Mouse (Mus musculus) heart, embryonic 14.5 days (tissue): ENCODE data around the gene Zdhhc22. TPM values are rescaled to one million over a fixed set of nuclear protein-coding genes. Genes with fewer than 3 reads are reported as not detected.

Experiments
- ATAC-seq: fragments of 200-750 bp; cut with Nextera tagmentation; 2 replicates; pipeline ENCODE4 v1.8.0; 2017; ENCODE audit warnings: low read depth, moderate TSS enrichment; ENCODE audit not compliant: insufficient number of reproducible peaks, insufficient read depth, low FRiP score
- H3K27ac ChIP-seq, 2 experiments: fragments of 200-500 bp in 1 of 2; fragments of 300-500 bp in 1 of 2; sonication (generic) in 1 of 2; replicated peaks in 1 of 2; 2 replicates each; pipeline ENCODE4 v1.5.1; 2012 to 2014; ENCODE audit warnings: low read depth in 2 of 2, low read length in 2 of 2, control low read depth in 1 of 2, mild to moderate bottlenecking in 1 of 2, mixed read lengths in 1 of 2; ENCODE audit not compliant: control insufficient read depth in 1 of 2, insufficient read depth in 1 of 2
- H3K27me3 ChIP-seq: fragments of 300-500 bp; sonication (generic); 2 replicates; pipeline ENCODE4 v1.6.1; 2014; ENCODE audit warnings: mild to moderate bottlenecking, low read length, control low read depth; ENCODE audit not compliant: control insufficient read depth, insufficient read depth
- H3K36me3 ChIP-seq: fragments of 300-500 bp; sonication (generic); 2 replicates; pipeline ENCODE4 v1.6.1; 2014; ENCODE audit warnings: mild to moderate bottlenecking, control low read depth, low read length, mixed read lengths; ENCODE audit not compliant: control insufficient read depth, insufficient read depth
- H3K4me1 ChIP-seq, 2 experiments: fragments of 200-500 bp in 1 of 2; fragments of 300-500 bp in 1 of 2; sonication (generic) in 1 of 2; 2 replicates each; pipeline ENCODE4 v1.6.1; 2012 to 2014; ENCODE audit warnings: low read length in 2 of 2, control low read depth in 1 of 2, mixed read lengths in 1 of 2; ENCODE audit not compliant: control insufficient read depth in 2 of 2, insufficient read depth in 2 of 2
- H3K4me2 ChIP-seq: fragments of 300-500 bp; sonication (generic); 2 replicates; pipeline ENCODE4 v1.6.1; 2014; ENCODE audit warnings: mild to moderate bottlenecking, low read length
- H3K4me3 ChIP-seq, 2 experiments: fragments of 200-500 bp in 1 of 2; fragments of 300-500 bp in 1 of 2; sonication (generic) in 1 of 2; 2 replicates each; pipeline ENCODE4 v1.5.1; 2012 to 2014; ENCODE audit warnings: low read length in 2 of 2, mild to moderate bottlenecking in 2 of 2, control low read depth in 1 of 2, low read depth in 1 of 2, moderate library complexity in 1 of 2; ENCODE audit not compliant: control insufficient read depth in 1 of 2, insufficient read depth in 1 of 2
- H3K9ac ChIP-seq: fragments of 300-500 bp; sonication (generic); 2 replicates; pipeline ENCODE4 v1.6.1; 2014; ENCODE audit warnings: mild to moderate bottlenecking, low read length
- H3K9me3 ChIP-seq: fragments of 300-500 bp; sonication (generic); 2 replicates; pipeline ENCODE4 v1.6.1; 2016; ENCODE audit warnings: low read length, control low read depth; ENCODE audit not compliant: control insufficient read depth
- WGBS: fragments of 180-500 bp; shearing (Covaris S2); extraction: QIAGEN DNeasy Blood & Tissue Kit; methylation state at CpG from one replicate; pipeline ENCODE4 v1.1.7; 2014; 5-methylcytosine and 5-hydroxymethylcytosine counted together
- polyA plus RNA-seq: library from polyadenylated mRNA; unstranded; fragments of >200 nt; fragmentation: Nextera tagmentation; extraction: Ambion mirVana; gene quantifications from 2 replicates; pipeline ENCODE4 v1.2.1, GENCODE M21; 2014

Zdhhc22 gene
- polyA plus RNA-seq, 1 experiment from 2014 or later = 0.09 TPM

DNA sequence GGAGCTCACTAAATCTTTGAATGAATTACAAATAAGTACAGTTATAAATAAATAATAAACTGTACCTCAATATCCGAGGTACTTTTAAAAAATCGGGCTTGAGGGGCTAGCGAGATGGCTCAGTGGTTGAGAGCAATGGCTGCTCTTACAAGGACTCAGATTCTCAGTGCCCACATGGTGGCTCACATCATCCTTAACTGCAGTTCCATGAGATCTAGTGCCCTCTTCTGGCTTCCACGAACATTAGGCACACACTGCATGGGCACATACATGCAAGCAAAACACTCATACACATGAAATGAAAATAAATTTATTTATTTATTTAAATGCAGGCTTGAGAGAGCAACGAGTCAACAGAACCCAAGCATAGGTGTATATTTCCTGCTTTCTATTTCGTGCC, 5.7 kb upstream of the Zdhhc22 start:
- no peak overlapping the region for H3K4me3 ChIP-seq
- no peak overlapping the region for H3K4me2 ChIP-seq
- no peaks in the 10 kb centered on the region for H3K36me3 ChIP-seq
- no peak overlapping the region for H3K9ac ChIP-seq
- H3K4me1 ChIP-seq = peaks cover 4 to 13% of the 10 kb centered on the region in 2 experiments; a peak in 3 of 4 replicates
- ATAC-seq = no peak
- 64% methylated on average over 6 of the region's 6 CpGs for WGBS
- H3K27ac ChIP-seq = no peak overlapping the region
- no peaks in the 10 kb centered on the region for H3K9me3 ChIP-seq
- H3K27me3 ChIP-seq = peaks cover 26% of the 10 kb centered on the region

DNA sequence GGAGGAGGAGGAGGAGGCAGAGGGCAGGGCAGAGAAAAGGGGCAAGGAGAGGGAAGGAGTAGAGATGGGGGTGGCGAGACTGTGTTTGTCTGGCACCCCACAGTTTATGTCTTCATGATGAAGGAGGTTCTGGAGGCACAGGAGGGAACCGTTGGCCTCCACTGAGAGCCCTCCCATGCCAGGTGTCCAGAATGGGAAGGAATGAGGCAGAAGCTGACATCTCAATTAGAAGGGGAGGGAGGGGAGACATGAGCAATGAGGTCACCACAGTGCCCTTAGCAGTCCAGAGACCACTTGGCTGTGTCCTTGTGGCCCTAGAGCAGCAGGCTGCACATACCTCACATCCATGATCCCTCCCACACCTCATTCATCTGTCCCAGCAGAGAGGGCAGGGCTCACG, 4.5 kb upstream of the Zdhhc22 start:
- Histone ChIP-seq H3K9ac (no peak overlapping the region), H3K4me2 (no peak overlapping the region), H3K27me3 (peaks cover 37% of the 10 kb centered on the region), H3K27ac (no peak overlapping the region), H3K4me3 (no peak overlapping the region), H3K4me1 (peaks cover 0 to 12% of the 10 kb centered on the region in 2 experiments; a peak in 3 of 4 replicates), H3K9me3 (no peaks in the 10 kb centered on the region), H3K36me3 (no peaks in the 10 kb centered on the region)
- ATAC-seq = no peak
- WGBS = 46% methylated on average over 3 of the region's 3 CpGs

DNA sequence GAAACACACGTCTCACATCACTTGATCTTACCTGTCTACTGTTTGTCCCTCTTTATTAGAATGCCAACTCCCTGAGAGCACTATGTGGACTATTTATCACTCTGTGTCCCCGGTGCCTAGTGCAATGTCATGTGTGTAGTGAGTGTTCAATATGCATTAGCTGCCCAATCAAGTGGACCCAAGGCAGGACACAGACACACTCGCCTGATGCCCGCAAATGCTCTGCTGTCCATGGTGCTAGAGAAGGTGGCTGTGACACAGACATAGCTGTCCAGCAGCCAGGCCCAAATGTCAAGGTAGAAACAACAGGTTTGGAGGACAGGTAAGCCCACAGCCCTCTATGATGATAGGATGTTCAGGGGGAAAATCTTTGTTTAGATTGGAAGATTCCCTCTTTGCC, 3.9 kb upstream of the Zdhhc22 start:
- H3K36me3 ChIP-seq = no peaks in the 10 kb centered on the region
- H3K27me3 ChIP-seq = peaks cover 44% of the 10 kb centered on the region
- ATAC-seq = no peak
- H3K9me3 ChIP-seq = no peaks in the 10 kb centered on the region
- no peak overlapping the region for H3K9ac ChIP-seq
- no peak overlapping the region for H3K27ac ChIP-seq
- H3K4me3 ChIP-seq = no peak overlapping the region
- WGBS = 31% methylated on average over 4 of the region's 4 CpGs
- peaks cover 0 to 9% of the 10 kb centered on the region in 2 experiments; a peak in 3 of 4 replicates for H3K4me1 ChIP-seq
- H3K4me2 ChIP-seq = no peak overlapping the region

DNA sequence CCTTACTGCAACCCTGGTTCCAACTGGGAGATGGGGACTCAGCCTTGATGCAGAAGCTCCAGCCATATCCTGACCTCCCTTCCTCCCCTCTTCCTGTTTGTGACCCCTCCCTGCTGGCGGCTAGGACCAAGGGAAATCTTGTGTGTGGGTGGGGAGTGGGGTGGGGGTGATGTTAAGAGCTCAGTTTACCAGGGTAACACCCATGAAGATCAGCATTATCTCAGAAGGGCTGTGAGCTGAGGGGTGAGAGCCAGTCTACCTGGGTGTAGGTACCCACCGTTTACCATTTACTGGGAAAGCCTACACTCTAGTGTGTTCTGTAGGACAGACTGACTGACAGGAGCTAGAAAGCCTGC, 503 bp upstream of the Zdhhc22 start:
- peaks cover 77% of the 10 kb centered on the region for H3K27me3 ChIP-seq
- no peak overlapping the region for H3K9ac ChIP-seq
- WGBS = 58% methylated on average over 2 of the region's 2 CpGs
- H3K36me3 ChIP-seq = no peaks in the 10 kb centered on the region
- H3K4me2 ChIP-seq = no peak overlapping the region
- ATAC-seq = no peak
- H3K9me3 ChIP-seq = no peaks in the 10 kb centered on the region
- peaks cover 0 to 9% of the 10 kb centered on the region in 2 experiments; a peak in 3 of 4 replicates for H3K4me1 ChIP-seq
- no peak overlapping the region for H3K4me3 ChIP-seq
- no peak overlapping the region for H3K27ac ChIP-seq

GRCm38 (mm10) chr12:86989378-86989777, 852 bp downstream of the Zdhhc22 start:
- no peak for ATAC-seq
- H3K36me3 ChIP-seq = no peaks in the 10 kb centered on the region
- H3K9me3 ChIP-seq = no peaks in the 10 kb centered on the region
- 6% methylated on average over 15 of the region's 15 CpGs for WGBS
- no peak overlapping the region for H3K27ac ChIP-seq
- H3K27me3 ChIP-seq = peaks cover 90% of the 10 kb centered on the region
- no peak overlapping the region for H3K9ac ChIP-seq
- H3K4me2 ChIP-seq = peak overlapping the region; percentile 52; the same call in 1 of the 2 replicates
- H3K4me3 ChIP-seq = no peak overlapping the region
- H3K4me1 ChIP-seq = peaks cover 0 to 9% of the 10 kb centered on the region in 2 experiments; a peak in 3 of 4 replicates

GRCm38 (mm10) chr12:86988227-86988626, 2.0 kb downstream of the Zdhhc22 start:
- 32% methylated on average over 16 of the region's 16 CpGs for WGBS
- no peak overlapping the region for H3K4me2 ChIP-seq

GRCm38 (mm10) chr12:86986562-86986961, 3.7 kb downstream of the Zdhhc22 start:
- 70% methylated on average over 4 of the region's 4 CpGs for WGBS

More at GRCm38 (mm10) chr12:86988227-86988626, 2.0 kb downstream of the Zdhhc22 start:
- no peak overlapping the region for H3K4me3 ChIP-seq
- ATAC-seq = no peak
- H3K9me3 ChIP-seq = no peaks in the 10 kb centered on the region
- no peak overlapping the region for H3K27ac ChIP-seq
- peaks cover 93% of the 10 kb centered on the region for H3K27me3 ChIP-seq
- H3K36me3 ChIP-seq = no peaks in the 10 kb centered on the region
- H3K9ac ChIP-seq = no peak overlapping the region
- H3K4me1 ChIP-seq = peaks cover 0 to 9% of the 10 kb centered on the region in 2 experiments; a peak in 3 of 4 replicates

GRCm38 (mm10) chr12:86984194-86984555, 6.1 kb downstream of the Zdhhc22 start:
- Histone ChIP-seq H3K27ac (no peak overlapping the region), H3K36me3 (no peaks in the 10 kb centered on the region), H3K9me3 (no peaks in the 10 kb centered on the region), H3K4me2 (no peak overlapping the region), H3K4me3 (no peak overlapping the region), H3K4me1 (no peaks in the 10 kb centered on the region), H3K27me3 (peaks cover 93% of the 10 kb centered on the region), H3K9ac (no peak overlapping the region)
- WGBS = 2% methylated on average over 6 of the region's 6 CpGs
- no peak for ATAC-seq

More at GRCm38 (mm10) chr12:86986562-86986961, 3.7 kb downstream of the Zdhhc22 start:
- Histone ChIP-seq H3K27me3 (peaks cover 97% of the 10 kb centered on the region), H3K9me3 (no peaks in the 10 kb centered on the region), H3K4me3 (no peak overlapping the region), H3K4me1 (peaks cover 0 to 9% of the 10 kb centered on the region in 2 experiments; a peak in 3 of 4 replicates), H3K4me2 (no peak overlapping the region), H3K36me3 (no peaks in the 10 kb centered on the region), H3K9ac (no peak overlapping the region), H3K27ac (no peak overlapping the region)
- ATAC-seq = no peak
